Mouse (Mus musculus) olfactory bulb, adult 2 months (tissue): Measurements from ENCODE around the gene Rptor.

ENCODE experiments used
- CTCF ChIP-seq: fragments of 200-500 bp; IDR thresholded peaks from 2 replicates; pipeline ENCODE4 v1.5.1; 2012; ENCODE audit warnings: low read depth, mild to moderate bottlenecking, low read length, moderate library complexity; ENCODE audit not compliant: insufficient read depth
- POLR2A ChIP-seq: fragments of 200-500 bp; IDR thresholded peaks from 2 replicates; pipeline ENCODE4 v1.6.1; 2012; ENCODE audit warnings: mild to moderate bottlenecking, low read depth, low read length, moderate library complexity; ENCODE audit not compliant: insufficient read depth

- TF ChIP-seq CTCF (no peak), POLR2A (no peak)
These were observed 40.4 kb upstream of the Rptor start for GRCm38 (mm10) chr11:119562286-119562685.
